Mouse (Mus musculus): ENCODE data around the gene Bco2.

Bco2 gene

GRCm38 (mm10) chr9:50569599-50570525 lies 14.9 kb upstream of the Bco2 start:
- no peak for TF ChIP-seq GATA4 (IDR thresholded peaks at IDR 0.05; ENCODE audit: insufficient replicate concordance, low read length)

DNA sequence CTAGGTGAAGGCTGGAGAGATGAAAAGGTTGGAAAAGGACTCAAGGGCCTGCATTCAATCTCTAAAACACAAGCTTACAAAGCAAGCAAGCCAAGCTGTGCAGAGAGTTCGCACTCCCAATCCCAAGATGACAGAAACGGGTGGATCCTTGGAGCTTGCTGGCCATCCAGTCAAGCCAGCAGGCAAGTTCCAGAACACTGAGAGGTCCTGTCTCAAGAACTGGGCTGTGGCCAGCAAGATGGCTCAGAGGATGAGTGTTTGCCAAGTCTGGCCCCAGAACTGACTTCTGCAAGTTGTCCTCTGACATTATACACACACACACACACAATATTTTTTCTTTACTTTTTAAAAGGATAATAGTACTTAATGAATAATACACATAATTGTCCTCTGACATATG lies 12.9 kb upstream of the Bco2 start:
- TF ChIP-seq GATA4 (IDR thresholded peaks at IDR 0.05; ENCODE audit: insufficient replicate concordance, low read length) = no peak

DNA sequence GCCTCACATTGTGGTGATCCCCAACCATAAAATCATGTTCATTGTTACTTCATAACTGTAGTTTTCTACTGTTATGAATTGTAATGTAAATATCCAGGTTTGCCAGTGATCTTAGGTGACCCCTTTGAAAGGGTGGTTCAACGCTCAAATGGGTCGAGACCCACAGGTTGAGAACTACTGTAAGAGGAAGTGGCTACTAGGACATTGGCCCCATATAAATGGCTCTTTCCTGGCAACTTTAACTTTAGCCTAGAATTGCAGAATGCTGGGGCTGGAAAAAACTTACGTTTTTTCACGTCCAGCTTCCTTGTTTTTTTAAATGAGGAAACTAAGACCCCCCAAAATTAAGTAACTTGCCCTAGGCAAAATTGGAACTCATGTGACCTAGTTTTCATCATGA lies 12.4 kb upstream of the Bco2 start:
- TF ChIP-seq GATA4 (IDR thresholded peaks at IDR 0.05; ENCODE audit: insufficient replicate concordance, low read length) = no peak

GRCm38 (mm10) chr9:50565940-50566339 lies 11.0 kb upstream of the Bco2 start:
- no peak for TF ChIP-seq GATA4 (IDR thresholded peaks at IDR 0.05; ENCODE audit: insufficient replicate concordance, low read length)

- no peak for TF ChIP-seq GATA4 (IDR thresholded peaks at IDR 0.05; ENCODE audit: insufficient replicate concordance, low read length)
Measured at GRCm38 (mm10) chr9:50565173-50565572, 10.2 kb upstream of the Bco2 start.

DNA sequence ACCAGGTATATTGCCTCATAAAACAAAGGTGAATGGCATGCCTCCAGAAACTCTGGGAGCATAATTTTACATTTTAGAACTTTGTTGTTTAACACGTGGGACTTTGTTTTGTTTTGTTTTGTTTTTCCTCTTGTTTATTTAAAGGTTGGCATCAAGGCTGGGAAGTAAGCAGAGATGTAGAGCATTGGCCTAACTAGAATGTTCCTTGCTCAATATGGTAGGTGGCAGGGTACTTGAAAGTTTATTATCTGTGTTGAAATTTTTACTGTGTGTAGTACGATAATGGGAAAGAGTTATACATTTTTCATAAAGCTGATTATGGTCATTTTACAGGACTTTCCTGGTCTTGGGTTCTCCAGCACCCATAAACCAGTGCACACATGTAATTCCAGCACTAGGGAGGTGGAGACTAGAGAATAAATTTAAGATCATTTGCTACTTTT lies 7.0 kb upstream of the Bco2 start:
- no peak for TF ChIP-seq GATA4 (IDR thresholded peaks at IDR 0.05; ENCODE audit: insufficient replicate concordance, low read length)

DNA sequence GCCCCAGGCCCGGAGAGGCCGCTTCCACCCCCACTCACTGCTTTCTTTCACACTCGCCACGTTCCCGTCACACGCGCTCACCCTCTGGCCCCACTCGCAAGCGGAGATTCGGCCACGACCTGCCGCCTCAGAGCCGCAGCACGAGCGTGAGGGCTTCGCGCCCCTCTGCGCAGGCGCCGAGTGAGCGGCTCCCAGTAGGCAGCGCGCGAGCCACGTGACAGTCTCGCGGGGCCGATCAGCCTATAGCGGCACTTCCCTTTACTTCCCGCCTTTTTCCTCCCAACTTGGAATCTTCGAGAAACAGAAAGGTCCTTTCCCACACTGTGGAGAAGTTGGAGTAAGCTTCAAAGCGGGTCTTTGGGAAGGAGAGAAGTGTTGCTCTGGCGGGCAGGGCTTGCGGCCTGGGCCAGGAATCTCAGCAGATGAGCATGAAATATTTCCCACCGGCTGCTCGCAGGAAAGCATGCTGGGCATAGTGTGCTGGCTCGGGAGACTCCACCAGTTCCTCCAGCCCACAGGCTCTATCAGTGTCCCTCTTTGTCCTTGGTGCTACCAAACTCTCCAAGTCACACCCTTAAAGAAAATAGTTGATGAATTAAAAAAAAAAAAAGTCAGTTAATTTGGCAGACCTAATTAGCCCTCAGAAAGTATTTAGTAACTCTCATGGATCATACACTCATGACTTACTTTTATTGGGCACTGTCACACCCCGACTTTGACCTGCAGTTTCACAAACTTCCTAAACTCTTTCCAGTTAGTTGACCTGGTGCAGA lies 6.3 kb upstream of the Bco2 start, which contains the start of gene Tex12:
Tex12 (minus strand) TSS at position 181 of the 773 bp plus-strand sequence.
- no peak for TF ChIP-seq GATA4 (IDR thresholded peaks at IDR 0.05; ENCODE audit: insufficient replicate concordance, low read length)

GRCm38 (mm10) chr9:50554241-50555093 lies 514 bp downstream of the Bco2 start, which contains the start of gene Il18:
Gene Il18 (plus strand): TSS chr9:50554827.
- no peak for TF ChIP-seq GATA4 (IDR thresholded peaks at IDR 0.05; ENCODE audit: insufficient replicate concordance, low read length)

DNA sequence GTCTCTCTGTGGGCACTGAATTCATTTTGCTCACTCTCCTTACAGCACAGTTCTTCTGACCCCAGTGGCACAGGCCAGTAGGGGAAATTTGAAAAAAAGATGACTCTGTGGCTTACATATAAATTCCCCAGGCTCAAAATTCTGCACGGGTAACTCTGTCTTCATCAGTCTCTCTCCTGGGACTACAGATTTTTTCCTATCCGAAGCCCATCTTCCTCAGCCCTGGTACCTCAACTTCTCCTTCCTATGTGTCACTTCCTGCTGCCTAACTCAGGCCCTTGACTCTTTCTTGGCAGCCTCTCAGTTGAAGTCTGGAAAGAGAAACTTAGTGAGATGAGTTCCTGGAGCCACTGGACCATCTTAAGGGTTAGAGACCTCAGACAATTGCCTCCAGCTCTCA lies 1.4 kb downstream of the Bco2 start:
- TF ChIP-seq GATA4 (IDR thresholded peaks at IDR 0.05; ENCODE audit: insufficient replicate concordance, low read length) = no peak

DNA sequence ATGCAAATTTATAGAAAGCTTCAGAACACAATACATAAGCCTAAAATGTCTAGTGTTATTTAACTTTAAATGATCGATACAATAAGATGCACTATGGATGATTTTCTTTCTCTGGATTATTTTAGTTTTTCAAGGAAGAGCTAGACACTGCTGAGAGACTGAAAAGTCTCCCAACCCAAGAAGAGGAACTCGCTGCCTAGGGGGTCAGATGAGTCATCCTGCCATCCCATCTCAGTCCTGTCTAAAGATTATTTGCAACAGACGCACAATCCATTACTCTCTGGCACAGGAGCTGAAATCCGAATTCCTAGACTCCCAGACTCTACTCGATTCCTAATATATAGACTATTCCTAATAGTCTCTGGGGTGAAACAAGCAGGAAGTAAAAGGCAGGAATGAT lies 2.8 kb downstream of the Bco2 start:
- TF ChIP-seq GATA4 (IDR thresholded peaks at IDR 0.05; ENCODE audit: insufficient replicate concordance, low read length) = no peak

- TF ChIP-seq GATA4 (IDR thresholded peaks at IDR 0.05; ENCODE audit: insufficient replicate concordance, low read length) = no peak
Measured at GRCm38 (mm10) chr9:50548936-50549335, 6.0 kb downstream of the Bco2 start.

GRCm38 (mm10) chr9:50547859-50548478 lies 7.0 kb downstream of the Bco2 start:
- TF ChIP-seq GATA4 (IDR thresholded peaks at IDR 0.05; ENCODE audit: insufficient replicate concordance, low read length) = no peak

- no peak for TF ChIP-seq GATA4 (IDR thresholded peaks at IDR 0.05; ENCODE audit: insufficient replicate concordance, low read length)
Measured at GRCm38 (mm10) chr9:50542401-50542800, 12.6 kb downstream of the Bco2 start.

DNA sequence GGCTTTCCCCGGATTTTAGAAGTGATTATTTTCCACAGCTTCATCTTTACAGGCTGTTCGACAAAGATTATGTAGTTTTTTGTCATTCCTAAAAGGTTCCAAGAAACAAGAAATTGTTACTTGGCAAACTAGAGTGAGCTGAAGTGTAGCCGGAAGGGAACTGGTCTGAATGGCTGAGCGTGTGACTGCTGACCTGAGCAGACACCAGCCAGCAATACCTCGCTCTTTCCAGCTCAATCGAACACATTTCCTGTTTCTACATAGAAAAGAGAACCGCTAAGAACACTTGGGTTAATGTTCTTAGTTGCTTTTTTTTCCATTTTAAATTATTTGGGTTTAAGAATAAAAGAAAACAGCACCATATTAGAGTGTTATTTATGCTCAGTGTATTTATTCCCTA lies 14.8 kb downstream of the Bco2 start:
- no peak for TF ChIP-seq GATA4 (IDR thresholded peaks at IDR 0.05; ENCODE audit: insufficient replicate concordance, low read length)

Data from liver, adult (tissue).